Mouse (Mus musculus): ENCODE results near the gene Prss16.

GRCm38 (mm10) chr13:21994896-21995295 is 14.6 kb downstream of the Prss16 start:
- no peak for TF ChIP-seq CTCF (IDR thresholded peaks at IDR 0.05; ENCODE audit: extremely low read depth, insufficient read depth, low read length)
- TF ChIP-seq POLR2A (IDR thresholded peaks at IDR 0.05; ENCODE audit: extremely low read depth, insufficient read depth, low read length): no peak

All from cortical plate, adult 2 months (tissue).